Mouse (Mus musculus) brain, embryonic 14.5 days (tissue): ENCODE results near the gene Alyref. TPM values are rescaled to one million over a fixed set of nuclear protein-coding genes. Genes with fewer than 3 reads are reported as not detected.

Source experiments
- DNase-seq: peaks from one replicate; pipeline ENCODE4 v3.0.0-alpha.2; 2011; ENCODE audit warnings: low read depth
- CTCF ChIP-seq: fragments of 200-500 bp; IDR thresholded peaks from 2 replicates; pipeline ENCODE4 v1.5.1; 2012; ENCODE audit warnings: inconsistent platforms, mild to moderate bottlenecking, moderate library complexity, borderline replicate concordance; ENCODE audit not compliant: insufficient read depth, insufficient read length; ENCODE audit errors: extremely low read depth
- POLR2A ChIP-seq: fragments of 200-500 bp; IDR thresholded peaks from 2 replicates; pipeline ENCODE4 v1.6.1; 2012; ENCODE audit warnings: mild to moderate bottlenecking, inconsistent platforms, borderline replicate concordance; ENCODE audit not compliant: poor library complexity, insufficient read depth, insufficient read length, severe bottlenecking; ENCODE audit errors: extremely low read depth
- polyA plus RNA-seq: library from polyadenylated mRNA; depleted of rRNA; stranded (reverse); fragments of >200 nt; gene quantifications from 2 replicates; pipeline ENCODE4 v1.2.3, GENCODE M21; 2012

The Alyref gene
- polyA plus RNA-seq, 1 experiment, result 86.8 TPM

- no peak for DNase-seq
- TF ChIP-seq CTCF (no peak), POLR2A (no peak)
These were observed 15.4 kb upstream of the Alyref start for GRCm38 (mm10) chr11:120613481-120613972.

GRCm38 (mm10) chr11:120612763-120613162, 14.6 kb upstream of the Alyref start:
- TF ChIP-seq CTCF (peak; percentile 76), POLR2A (no peak)
- DNase-seq, result peak; percentile 55

GRCm38 (mm10) chr11:120610477-120611046, 12.4 kb upstream of the Alyref start:
- DNase-seq, result no peak
- TF ChIP-seq CTCF, result no peak

GRCm38 (mm10) chr11:120609250-120609649, 11.1 kb upstream of the Alyref start:
- DNase-seq, result no peak
- TF ChIP-seq POLR2A (no peak), CTCF (no peak)

- DNase-seq, result no peak
- no peak for TF ChIP-seq CTCF
- no peak for TF ChIP-seq POLR2A
These were observed 10.3 kb upstream of the Alyref start, which contains the start of gene Npb for GRCm38 (mm10) chr11:120608241-120609034. Gene Npb, plus strand, starts transcription at chr11:120608477.

GRCm38 (mm10) chr11:120606764-120607163, 8.6 kb upstream of the Alyref start:
- no peak for DNase-seq

GRCm38 (mm10) chr11:120605667-120606066, 7.5 kb upstream of the Alyref start:
- DNase-seq, result no peak
- TF ChIP-seq POLR2A (no peak), CTCF (no peak)

More at GRCm38 (mm10) chr11:120606764-120607163, 8.6 kb upstream of the Alyref start:
- TF ChIP-seq CTCF, result no peak
- TF ChIP-seq POLR2A, result no peak

- DNase-seq, result no peak
- TF ChIP-seq CTCF, result no peak
- no peak for TF ChIP-seq POLR2A
These were observed 5.4 kb upstream of the Alyref start for GRCm38 (mm10) chr11:120603545-120603944.

GRCm38 (mm10) chr11:120600716-120601115, 2.6 kb upstream of the Alyref start:
- no peak for TF ChIP-seq CTCF
- TF ChIP-seq POLR2A, result no peak
- DNase-seq, result no peak

- TF ChIP-seq POLR2A (no peak), CTCF (no peak)
- DNase-seq, result no peak
These were observed 905 bp upstream of the Alyref start for GRCm38 (mm10) chr11:120598990-120599549.
